Mouse (Mus musculus) hindbrain, embryonic 12.5 days (tissue): ENCODE data around the gene Mgat4d. TPM values are rescaled to one million over a fixed set of nuclear protein-coding genes. Genes with fewer than 3 reads are reported as not detected.
A peak's percentile ranks its signal among the peaks of the same experiment; 100 is the strongest.

Experiments used
- ATAC-seq: fragments of 200-750 bp; cut with Nextera tagmentation; 2 replicates; pipeline ENCODE4 v1.8.0; 2017; ENCODE audit warnings: moderate TSS enrichment; ENCODE audit not compliant: low FRiP score
- H3K27ac ChIP-seq: fragments of 300-500 bp; sonication (generic); 2 replicates; pipeline ENCODE4 v1.5.1; 2016; ENCODE audit warnings: mild to moderate bottlenecking
- H3K27me3 ChIP-seq: fragments of 300-500 bp; sonication (generic); 2 replicates; pipeline ENCODE4 v1.6.1; 2016; ENCODE audit warnings: mild to moderate bottlenecking
- H3K36me3 ChIP-seq: fragments of 300-500 bp; sonication (generic); 2 replicates; pipeline ENCODE4 v1.6.1; 2016; ENCODE audit warnings: mild to moderate bottlenecking
- H3K4me1 ChIP-seq: fragments of 300-500 bp; sonication (generic); 2 replicates; pipeline ENCODE4 v1.6.1; 2016
- H3K4me2 ChIP-seq: fragments of 300-500 bp; sonication (generic); replicated peaks from 2 replicates; pipeline ENCODE4 v1.6.1; 2016; ENCODE audit warnings: mild to moderate bottlenecking
- H3K4me3 ChIP-seq: fragments of 300-500 bp; sonication (generic); 2 replicates; pipeline ENCODE4 v1.5.1; 2016; ENCODE audit warnings: mild to moderate bottlenecking
- H3K9ac ChIP-seq: fragments of 300-500 bp; sonication (generic); 2 replicates; pipeline ENCODE4 v1.6.1; 2016; ENCODE audit warnings: mild to moderate bottlenecking, moderate library complexity
- H3K9me3 ChIP-seq: fragments of 300-500 bp; sonication (generic); replicated peaks from 2 replicates; pipeline ENCODE4 v1.6.1; 2016; ENCODE audit warnings: mild to moderate bottlenecking
- WGBS: fragments of 180-500 bp; shearing (Covaris S2); methylation state at CpG from one replicate; pipeline ENCODE4 v1.1.7; 2016; 5-methylcytosine and 5-hydroxymethylcytosine counted together
- polyA plus RNA-seq: library from polyadenylated mRNA; unstranded; fragments of >200 nt; fragmentation: Nextera tagmentation; extraction: Ambion mirVana; gene quantifications from 2 replicates; pipeline ENCODE4 v1.2.1, GENCODE M21; 2016

Mgat4d gene
- polyA plus RNA-seq, 1 experiment from 2014 or later = not detected

- Histone ChIP-seq H3K27ac (no peak overlapping the region), H3K36me3 (no peaks in the 10 kb centered on the region), H3K27me3 (no peaks in the 10 kb centered on the region), H3K9ac (no peak overlapping the region), H3K4me3 (no peak overlapping the region), H3K9me3 (no peaks in the 10 kb centered on the region), H3K4me2 (no peak overlapping the region), H3K4me1 (no peaks in the 10 kb centered on the region)
- ATAC-seq = no peak
- 89% methylated on average over 3 of the region's 3 CpGs for WGBS
Observed at GRCm38 (mm10) chr8:83342076-83342475, 6.2 kb upstream of the Mgat4d start.

DNA sequence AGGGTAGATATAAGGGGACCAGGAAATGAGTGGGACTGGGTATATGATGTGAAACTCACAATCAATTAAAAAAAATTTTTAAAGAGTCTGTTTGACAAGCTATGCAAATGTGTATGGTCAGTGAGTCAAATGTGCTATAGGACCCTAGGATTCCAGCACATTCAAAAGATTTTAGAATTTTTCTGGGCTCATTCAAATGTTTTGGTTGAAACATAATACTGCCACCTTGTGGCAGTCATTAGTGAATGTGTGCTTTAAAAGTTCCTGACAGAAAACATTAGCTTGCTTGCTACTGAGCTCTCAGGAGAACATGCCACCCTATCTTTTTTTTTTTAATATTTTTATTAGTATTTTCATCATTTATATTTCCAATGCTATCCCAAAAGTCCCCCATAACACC, 5.6 kb upstream of the Mgat4d start:
- H3K4me3 ChIP-seq = no peak overlapping the region
- ATAC-seq = no peak
- H3K27me3 ChIP-seq = no peaks in the 10 kb centered on the region
- no peaks in the 10 kb centered on the region for H3K9me3 ChIP-seq
- H3K9ac ChIP-seq = no peak overlapping the region
- no peak overlapping the region for H3K27ac ChIP-seq
- H3K4me1 ChIP-seq = no peaks in the 10 kb centered on the region
- H3K4me2 ChIP-seq = no peak overlapping the region
- H3K36me3 ChIP-seq = no peaks in the 10 kb centered on the region

GRCm38 (mm10) chr8:83351315-83351714, 3.0 kb downstream of the Mgat4d start:
- Histone ChIP-seq H3K4me1 (no peaks in the 10 kb centered on the region), H3K27me3 (no peaks in the 10 kb centered on the region), H3K4me3 (no peak overlapping the region), H3K36me3 (no peaks in the 10 kb centered on the region), H3K27ac (no peak overlapping the region), H3K9me3 (no peaks in the 10 kb centered on the region), H3K4me2 (no peak overlapping the region), H3K9ac (no peak overlapping the region)
- WGBS = 97% methylated on average over 2 of the region's 2 CpGs
- ATAC-seq = no peak

GRCm38 (mm10) chr8:83363156-83363769, 15.0 kb downstream of the Mgat4d start:
- 60% methylated on average over 7 of the region's 7 CpGs for WGBS
- no peaks in the 10 kb centered on the region for H3K27me3 ChIP-seq

DNA sequence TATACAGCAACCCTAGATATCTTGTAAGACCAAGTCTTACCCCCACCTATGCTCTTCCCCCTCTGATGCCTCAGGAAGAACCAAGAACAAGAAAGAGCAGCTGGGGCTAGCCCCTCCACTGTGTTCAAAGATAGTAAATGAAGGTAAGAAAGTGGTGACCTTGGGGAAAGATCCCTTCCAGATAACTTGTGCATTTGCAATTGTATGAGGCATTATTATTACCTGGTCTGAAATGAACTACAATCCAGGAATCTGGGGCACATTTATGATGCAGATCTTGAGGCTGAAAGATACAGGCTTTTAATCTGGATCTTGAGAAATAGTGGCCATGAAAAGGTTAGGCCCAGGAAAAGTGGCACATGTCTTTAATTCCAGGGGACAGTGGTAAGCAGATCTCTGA, 29.0 kb downstream of the Mgat4d start:
- H3K4me3 ChIP-seq = no peak overlapping the region
- H3K27ac ChIP-seq = no peak overlapping the region
- H3K36me3 ChIP-seq = no peaks in the 10 kb centered on the region
- no peaks in the 10 kb centered on the region for H3K4me1 ChIP-seq
- no peak for ATAC-seq
- H3K9me3 ChIP-seq = no peaks in the 10 kb centered on the region
- no peaks in the 10 kb centered on the region for H3K27me3 ChIP-seq
- H3K4me2 ChIP-seq = no peak overlapping the region
- H3K9ac ChIP-seq = no peak overlapping the region

More at GRCm38 (mm10) chr8:83363156-83363769, 15.0 kb downstream of the Mgat4d start:
- no peaks in the 10 kb centered on the region for H3K9me3 ChIP-seq
- no peak overlapping the region for H3K9ac ChIP-seq
- ATAC-seq = no peak
- no peak overlapping the region for H3K27ac ChIP-seq
- H3K4me1 ChIP-seq = 0 out of 2 replicates have a peak, but pooled peaks cover 2% of the 10 kb centered on the region
- H3K36me3 ChIP-seq = no peaks in the 10 kb centered on the region
- H3K4me3 ChIP-seq = no peak overlapping the region
- no peak overlapping the region for H3K4me2 ChIP-seq

DNA sequence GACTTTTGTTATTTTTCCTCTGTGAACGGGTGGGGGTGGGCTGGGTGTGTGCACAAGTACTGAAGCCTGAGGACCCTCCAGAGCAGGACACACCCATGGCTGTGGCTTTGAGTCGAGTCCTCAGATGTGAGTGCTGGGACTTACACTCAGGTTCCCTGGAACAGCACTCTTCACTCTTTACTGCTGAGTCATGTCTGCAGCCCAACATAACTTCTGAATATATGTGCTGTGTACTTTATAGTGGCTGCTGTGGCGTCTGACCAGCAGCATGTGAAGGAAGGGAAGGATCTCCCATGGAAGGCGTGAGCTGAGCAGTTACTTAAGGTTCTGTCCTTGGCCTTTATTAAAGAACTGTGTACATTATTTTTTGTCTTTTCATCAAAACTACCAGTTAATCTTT, 31.9 kb downstream of the Mgat4d start:
- no peaks in the 10 kb centered on the region for H3K4me1 ChIP-seq
- 77% methylated on average over 4 of the region's 4 CpGs for WGBS
- H3K9ac ChIP-seq = no peak overlapping the region
- no peaks in the 10 kb centered on the region for H3K9me3 ChIP-seq
- no peak overlapping the region for H3K4me3 ChIP-seq
- H3K27ac ChIP-seq = no peak overlapping the region
- H3K4me2 ChIP-seq = no peak overlapping the region
- no peaks in the 10 kb centered on the region for H3K27me3 ChIP-seq
- ATAC-seq = no peak
- H3K36me3 ChIP-seq = no peaks in the 10 kb centered on the region

DNA sequence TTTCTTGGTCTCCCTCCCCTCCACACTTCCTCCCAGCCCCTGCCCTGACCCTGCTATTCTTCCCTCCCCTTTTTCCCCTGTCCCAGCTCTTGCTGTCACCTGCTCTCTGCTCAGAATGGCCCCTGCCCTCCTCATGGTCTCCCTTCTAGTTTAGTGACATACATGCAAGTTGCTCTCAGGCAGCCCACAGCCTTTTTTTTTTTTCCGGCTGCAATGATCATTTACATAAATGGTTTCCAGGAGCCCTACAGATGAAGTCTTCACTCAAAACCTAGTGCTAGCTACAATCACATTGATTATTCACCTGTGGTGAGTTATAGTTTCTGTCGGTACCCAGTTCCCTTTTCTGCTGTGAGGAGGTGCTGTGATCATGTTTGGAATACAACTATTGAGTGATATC, 32.7 kb downstream of the Mgat4d start:
- no peaks in the 10 kb centered on the region for H3K36me3 ChIP-seq
- H3K4me2 ChIP-seq = no peak overlapping the region
- H3K9me3 ChIP-seq = no peaks in the 10 kb centered on the region
- H3K4me3 ChIP-seq = no peak overlapping the region
- H3K27ac ChIP-seq = no peak overlapping the region
- no peaks in the 10 kb centered on the region for H3K4me1 ChIP-seq
- no peaks in the 10 kb centered on the region for H3K27me3 ChIP-seq
- no peak for ATAC-seq
- 83% methylated on average over 2 of the region's 2 CpGs for WGBS
- H3K9ac ChIP-seq = no peak overlapping the region

DNA sequence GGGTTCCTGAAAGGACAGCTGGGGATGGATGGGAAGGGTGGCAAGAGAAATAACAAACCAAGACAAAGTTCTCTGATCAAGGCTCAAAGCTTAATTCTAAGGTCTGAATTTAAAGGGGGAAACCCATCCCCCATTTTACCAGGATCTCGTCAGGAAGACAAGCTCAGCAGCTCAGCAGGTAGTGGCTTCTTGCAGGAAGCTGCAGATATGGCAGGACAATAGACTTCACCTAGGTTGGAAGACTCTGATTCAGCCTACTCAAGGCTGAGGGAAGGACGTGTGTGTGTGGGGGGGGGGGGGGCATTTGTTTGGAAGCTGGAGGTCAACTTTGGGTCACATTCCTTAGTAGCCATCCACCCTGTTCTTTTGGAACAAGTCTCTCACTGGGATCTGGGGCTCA, 34.6 kb downstream of the Mgat4d start:
- H3K4me3 ChIP-seq = no peak overlapping the region
- no peaks in the 10 kb centered on the region for H3K9me3 ChIP-seq
- H3K4me1 ChIP-seq = no peaks in the 10 kb centered on the region
- WGBS = 20% methylated on average over 2 of the region's 2 CpGs
- H3K27me3 ChIP-seq = no peaks in the 10 kb centered on the region
- H3K27ac ChIP-seq = no peak overlapping the region
- H3K4me2 ChIP-seq = no peak overlapping the region
- no peak for ATAC-seq
- H3K36me3 ChIP-seq = no peaks in the 10 kb centered on the region
- H3K9ac ChIP-seq = no peak overlapping the region

DNA sequence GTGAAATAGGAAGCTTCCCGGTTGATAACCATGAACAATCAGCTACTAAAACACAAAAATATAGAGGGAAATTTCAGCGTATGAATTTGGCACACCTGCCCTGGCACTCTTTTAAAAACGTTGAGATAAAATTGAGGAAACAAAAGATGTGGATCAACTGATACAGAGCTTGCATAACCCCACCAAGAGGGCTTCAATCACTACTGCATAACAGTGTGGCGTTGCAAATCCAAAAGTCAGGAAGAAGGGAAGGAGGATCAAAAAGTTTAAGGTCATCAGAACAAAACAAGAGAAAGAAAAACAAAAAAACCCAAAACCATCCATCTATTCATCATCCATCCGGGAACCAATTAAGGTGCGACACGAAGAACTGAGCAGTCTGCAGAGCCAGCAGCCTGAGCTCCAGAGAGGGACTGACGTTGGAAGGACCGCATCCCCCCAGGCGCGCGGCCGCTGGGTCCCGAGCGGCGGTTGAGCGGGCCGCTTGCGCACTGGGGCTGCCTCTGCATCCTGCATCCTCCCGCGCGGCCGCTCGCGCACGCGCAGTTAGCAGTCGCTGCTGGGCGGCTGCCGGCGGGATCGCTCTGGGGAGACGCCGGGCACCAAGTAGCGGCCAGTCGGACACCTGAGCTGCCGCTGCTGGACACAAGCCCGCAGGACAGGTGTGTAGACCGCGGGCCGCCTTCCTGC, 41.2 kb downstream of the Mgat4d start, which contains the start of gene Clgn:
TSS of gene Clgn (plus strand) at position 552 of the 690 bp plus-strand sequence.
- Histone ChIP-seq H3K4me1 (peaks cover 6% of the 10 kb centered on the region), H3K9ac (peak within 1 kb of the TSS; percentile 67), H3K4me2 (peak within 1 kb of the TSS; percentile 68), H3K9me3 (no peaks in the 10 kb centered on the region), H3K36me3 (no peaks in the 10 kb centered on the region), H3K4me3 (peak within 1 kb of the TSS; percentile 55), H3K27ac (no peak within 1 kb of the TSS), H3K27me3 (peaks cover 16% of the 10 kb centered on the region)
- peak; percentile 94 for ATAC-seq
- WGBS = 4% methylated on average over 41 of the region's 41 CpGs

- Histone ChIP-seq H3K27me3 (peaks cover 16% of the 10 kb centered on the region), H3K27ac (no peak overlapping the region), H3K9me3 (no peaks in the 10 kb centered on the region), H3K4me2 (peak overlapping the region; percentile 68), H3K4me1 (peaks cover 6% of the 10 kb centered on the region), H3K36me3 (no peaks in the 10 kb centered on the region), H3K9ac (peak overlapping the region; percentile 67), H3K4me3 (peak overlapping the region; percentile 55)
- peak; percentile 79 for ATAC-seq
- 6% methylated on average over 14 of the region's 14 CpGs for WGBS
Observed at GRCm38 (mm10) chr8:83390006-83390701, 41.9 kb downstream of the Mgat4d start.

DNA sequence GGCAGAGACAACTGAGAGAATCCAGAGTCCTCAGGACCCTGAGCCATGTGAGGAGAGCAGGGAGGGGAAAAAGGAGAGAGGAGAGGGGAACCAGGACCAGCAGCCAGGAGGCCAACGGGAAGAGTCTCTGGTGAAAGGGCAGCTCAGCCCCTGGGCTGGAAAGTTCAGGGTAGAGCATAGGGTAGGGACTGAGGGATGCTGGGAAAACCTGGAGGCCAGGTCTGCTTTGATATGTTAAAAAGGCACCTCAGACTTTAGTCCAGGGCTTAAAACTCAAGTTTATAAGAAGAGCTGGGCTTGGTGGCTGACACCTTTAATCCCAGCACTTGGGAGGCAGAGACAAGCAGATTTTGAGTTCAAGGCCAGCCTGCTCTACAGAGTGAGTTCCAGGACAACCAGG, 44.2 kb downstream of the Mgat4d start:
- H3K4me1 ChIP-seq = peaks cover 6% of the 10 kb centered on the region
- H3K36me3 ChIP-seq = no peaks in the 10 kb centered on the region
- H3K4me2 ChIP-seq = no peak overlapping the region
- ATAC-seq = no peak
- H3K27me3 ChIP-seq = peaks cover 16% of the 10 kb centered on the region
- H3K4me3 ChIP-seq = no peak overlapping the region
- 64% methylated on average over 1 of the region's 1 CpGs for WGBS
- no peak overlapping the region for H3K27ac ChIP-seq
- no peaks in the 10 kb centered on the region for H3K9me3 ChIP-seq
- H3K9ac ChIP-seq = no peak overlapping the region

DNA sequence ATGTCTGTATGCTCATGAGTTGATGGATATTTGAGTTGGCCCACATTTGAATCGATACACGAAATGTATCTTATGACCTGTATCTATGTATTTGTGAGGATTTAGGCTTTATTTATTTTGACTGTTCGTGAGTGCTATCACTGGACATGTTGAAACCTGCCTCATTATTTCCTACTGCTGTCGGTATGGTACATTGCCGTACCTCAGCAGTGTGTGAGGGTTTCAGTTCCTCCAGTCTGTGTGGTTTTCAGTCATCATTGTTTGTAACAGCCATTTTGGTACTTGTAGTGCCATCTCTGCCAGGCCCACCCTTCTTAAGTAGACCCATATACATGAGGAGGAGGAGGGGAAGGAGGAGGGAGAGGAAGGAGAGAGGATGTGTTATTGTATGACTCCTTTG, 46.1 kb downstream of the Mgat4d start:
- no peak overlapping the region for H3K4me2 ChIP-seq
- no peaks in the 10 kb centered on the region for H3K36me3 ChIP-seq
- H3K9ac ChIP-seq = no peak overlapping the region
- no peak overlapping the region for H3K27ac ChIP-seq
- WGBS = 90% methylated on average over 5 of the region's 5 CpGs
- H3K4me3 ChIP-seq = no peak overlapping the region
- no peak for ATAC-seq
- peaks cover 6% of the 10 kb centered on the region for H3K4me1 ChIP-seq
- H3K9me3 ChIP-seq = no peaks in the 10 kb centered on the region
- peaks cover 6% of the 10 kb centered on the region for H3K27me3 ChIP-seq
